15 mouse cellular contexts compared by ENCODE assay signal in the genomic region with DNA sequence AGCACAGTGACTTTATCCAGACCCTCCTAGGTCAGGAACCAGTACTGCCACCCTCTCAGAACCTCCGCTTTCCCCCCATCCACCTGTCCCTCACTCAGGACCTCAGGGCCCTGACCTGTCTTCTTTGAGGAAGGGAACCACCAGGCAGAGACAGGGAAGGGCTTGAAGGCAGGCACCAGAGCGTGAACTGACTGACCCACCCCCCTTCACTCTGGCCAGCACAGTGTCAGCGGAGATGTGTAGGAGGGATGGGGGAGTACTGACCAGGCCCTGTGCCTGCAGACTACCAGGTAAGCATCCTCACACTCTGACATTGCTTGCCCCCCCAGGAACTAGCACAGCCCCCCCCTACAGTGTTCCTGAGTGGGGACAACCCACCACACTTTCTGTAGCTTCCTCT.
"Had no signal": no experiment of that assay in that cellular context is flagged by ENCODE, and none has a peak within 500 bp of the region (broad histone marks: within the 10 kb centered on the region; RNA-seq: fewer than 3 reads in every experiment).

No protein-coding gene starts in this region.

- H3K27ac ChIP-seq: intestine, embryonic 15.5 days; liver, embryonic 13.5 days; midbrain, embryonic 15.5 days; neural tube, embryonic 13.5 days; stomach, embryonic 15.5 days had no signal

- H3K9ac ChIP-seq: intestine, embryonic 15.5 days; liver, embryonic 13.5 days; midbrain, embryonic 12.5 days; midbrain, embryonic 15.5 days; neural tube, embryonic 13.5 days; stomach, embryonic 15.5 days had no signal

- H3K9me3 ChIP-seq: intestine, embryonic 15.5 days; liver, embryonic 13.5 days; midbrain, embryonic 12.5 days; midbrain, embryonic 15.5 days; neural tube, embryonic 13.5 days; stomach, embryonic 15.5 days had no signal

- H3K4me2 ChIP-seq: intestine, embryonic 15.5 days; liver, embryonic 13.5 days; midbrain, embryonic 12.5 days; midbrain, embryonic 15.5 days; neural tube, embryonic 13.5 days; stomach, embryonic 15.5 days had no signal

- H3K36me3 ChIP-seq: intestine, embryonic 15.5 days; liver, embryonic 13.5 days; midbrain, embryonic 12.5 days; midbrain, embryonic 15.5 days; stomach, embryonic 15.5 days had no signal

- H3K27me3 ChIP-seq: midbrain, embryonic 15.5 days; neural tube, embryonic 13.5 days; stomach, embryonic 15.5 days had no signal

- DNase-seq: kidney, adult 2 months; kidney, postnatal 10 days; liver, embryonic 13.5 days; lung, adult 2 months; lung, postnatal 14 days; lung, postnatal 4 days; spleen, adult 18-20 months; thymus, postnatal 25 days had no signal

- H3K4me1 ChIP-seq: intestine, embryonic 15.5 days; stomach, embryonic 15.5 days had no signal

- ATAC-seq: intestine, embryonic 15.5 days; midbrain, embryonic 15.5 days had no signal

- H3K4me3 ChIP-seq: intestine, embryonic 15.5 days; layer of hippocampus, adult 2 months; liver, embryonic 13.5 days; midbrain, embryonic 12.5 days; midbrain, embryonic 15.5 days; myocyte; neural tube, embryonic 13.5 days; stomach, embryonic 15.5 days had no signal
